Mouse (Mus musculus) cerebellum, postnatal 25 days (tissue): ENCODE measurements around the gene Sh3d19.
"Not testable (repeated sequence)": the region's sequence is repeated elsewhere in the genome, so short reads cannot be mapped to it uniquely, and the experiment has no call there.

Experiments used
- DNase-seq, 2 experiments: peaks; one replicate each; pipeline ENCODE4 v3.0.0; 2021; ENCODE audit warnings: mixed read lengths in 2 of 2

The Sh3d19 gene

GRCm38 (mm10) chr3:85981761-85982160, 10.9 kb downstream of the Sh3d19 start:
- DNase-seq, result not testable (repeated sequence)

- DNase-seq, result no peak
These were observed 13.6 kb downstream of the Sh3d19 start for GRCm38 (mm10) chr3:85984537-85984936.

- DNase-seq, result no peak
These were observed 16.3 kb downstream of the Sh3d19 start for GRCm38 (mm10) chr3:85987225-85987624.

GRCm38 (mm10) chr3:85991140-85991801, 20.4 kb downstream of the Sh3d19 start:
- DNase-seq, result no peak

- no peak for DNase-seq
These were observed 20.9 kb downstream of the Sh3d19 start for GRCm38 (mm10) chr3:85991802-85992156.

- no peak for DNase-seq
These were observed 22.8 kb downstream of the Sh3d19 start for GRCm38 (mm10) chr3:85993744-85994143.

- DNase-seq, result no peak
These were observed 23.7 kb downstream of the Sh3d19 start for GRCm38 (mm10) chr3:85994645-85995044.

- no peak for DNase-seq
These were observed 30.4 kb downstream of the Sh3d19 start for GRCm38 (mm10) chr3:86001271-86001670.

- DNase-seq, result peak in 1 of 2 experiments; percentile 16
These were observed 31.5 kb downstream of the Sh3d19 start, which contains the start of gene Prss48 for GRCm38 (mm10) chr3:86002423-86002822. Prss48 (minus strand) TSS chr3:86002491.

GRCm38 (mm10) chr3:86002940-86003339, 32.0 kb downstream of the Sh3d19 start:
- DNase-seq, result no peak

GRCm38 (mm10) chr3:86004751-86005150, 33.8 kb downstream of the Sh3d19 start:
- no peak for DNase-seq

- DNase-seq, result no peak
These were observed 39.7 kb downstream of the Sh3d19 start for GRCm38 (mm10) chr3:86010618-86011017.

GRCm38 (mm10) chr3:86011373-86011772, 40.5 kb downstream of the Sh3d19 start:
- no peak for DNase-seq

GRCm38 (mm10) chr3:86011833-86012232, 40.9 kb downstream of the Sh3d19 start:
- no peak for DNase-seq

- DNase-seq, result no peak
These were observed 42.9 kb downstream of the Sh3d19 start for GRCm38 (mm10) chr3:86013837-86014236.

- no peak for DNase-seq
These were observed 46.1 kb downstream of the Sh3d19 start for GRCm38 (mm10) chr3:86016965-86017364.

GRCm38 (mm10) chr3:86017484-86017883, 46.6 kb downstream of the Sh3d19 start:
- DNase-seq, result no peak

GRCm38 (mm10) chr3:86020921-86021650, 50.2 kb downstream of the Sh3d19 start:
- no peak for DNase-seq

- DNase-seq, result no peak
These were observed 50.7 kb downstream of the Sh3d19 start for GRCm38 (mm10) chr3:86021651-86022050.

GRCm38 (mm10) chr3:86024065-86024795, 53.3 kb downstream of the Sh3d19 start:
- no peak for DNase-seq

GRCm38 (mm10) chr3:86025341-86026137, 54.6 kb downstream of the Sh3d19 start:
- no peak for DNase-seq

- DNase-seq, result no peak
These were observed 57.9 kb downstream of the Sh3d19 start for GRCm38 (mm10) chr3:86028658-86029375.
